Mouse (Mus musculus) mouse trophoblast stem cell (cell line): ENCODE data around the gene Rbm31y.
"Not testable (repeated sequence)": the region's sequence is repeated elsewhere in the genome, so short reads cannot be mapped to it uniquely, and the experiment has no call there.

Experiments used
- in situ Hi-C, 2 experiments: fragments of 300-500 bp; cut with MseI, MboI; formaldehyde crosslinking; loops; 2 replicates in 1 of 2; 3 replicates in 1 of 2; pipeline ENCODE4 v1.15.1; 2025

The Rbm31y gene

DNA sequence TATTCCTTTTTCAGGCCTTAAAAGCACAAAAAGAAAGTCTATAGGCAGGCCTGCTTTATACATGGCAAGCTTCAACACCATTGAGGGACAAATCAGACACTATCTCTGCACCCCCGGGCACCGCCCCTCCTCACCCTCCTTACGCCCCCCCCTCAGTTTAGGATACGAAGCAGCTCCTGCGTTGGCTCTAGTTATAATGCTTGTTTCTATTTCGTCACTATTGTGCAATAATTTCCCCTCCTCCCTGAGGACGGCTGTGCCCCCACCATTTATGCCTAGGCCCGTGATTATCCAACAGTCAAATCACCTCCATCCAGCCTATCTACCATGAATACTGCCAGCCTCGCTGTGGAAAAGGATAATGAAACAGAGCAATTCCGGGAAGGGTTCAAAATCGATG is at the start of gene Rbm31y:
Rbm31y (plus strand) TSS at position 301 of the 400 bp plus-strand sequence.
- in situ Hi-C loops, result not testable (repeated sequence)
